Mouse (Mus musculus) left cerebral cortex, adult 18-20 months (tissue): Measurements from ENCODE around the gene Olfr834. TPM values are rescaled to one million over a fixed set of nuclear protein-coding genes. Genes with fewer than 3 reads are reported as not detected.

Experiments used
- DNase-seq, 2 experiments: peaks; one replicate each; pipeline ENCODE4 v3.0.0; 2021 to 2022; ENCODE audit warnings: low spot score in 2 of 2, mixed read lengths in 1 of 2
- long read RNA-seq, 2 experiments: library from polyadenylated mRNA; stranded (forward); transcript quantifications; one replicate each; pipeline ENCODE4 v2.0.0; 2021
- total RNA-seq, 2 experiments: library from RNA; stranded (reverse); gene quantifications; 2 replicates each; pipeline ENCODE4 v1.2.3; 2021

The Olfr834 gene
- total RNA-seq, result not detected
- long read RNA-seq, experiment 1, result 0 reads
- long read RNA-seq, experiment 2, result 0 reads

- no peak for DNase-seq
Observed at GRCm38 (mm10) chr9:18987690-18988089, at the start of gene Olfr834. Gene Olfr834 (plus strand): TSS chr9:18987990.

- no peak for DNase-seq
Observed at GRCm38 (mm10) chr9:18962021-18962420, 25.8 kb upstream of the Olfr834 start.

GRCm38 (mm10) chr9:19032435-19032834, 44.6 kb downstream of the Olfr834 start, which contains the start of gene Olfr835:
Gene Olfr835 (plus strand): TSS chr9:19032735.
- DNase-seq, result no peak

Other genes with a start within 250 kb of the Olfr834 start
- gene Olfr24, start 224.0 kb upstream of the Olfr834 start, total RNA-seq, result not detected
- gene Olfr828, start 168.5 kb upstream of the Olfr834 start, total RNA-seq, result not detected
- gene Olfr829, start 133.1 kb upstream of the Olfr834 start, total RNA-seq, result not detected
- not detected for gene Olfr830, start 113.3 kb upstream of the Olfr834 start, total RNA-seq
- not detected for gene Olfr832, start 50.9 kb upstream of the Olfr834 start, total RNA-seq
- not detected for gene Olfr835, start 44.7 kb downstream of the Olfr834 start, total RNA-seq
- not detected for gene Olfr836, start 132.4 kb downstream of the Olfr834 start, total RNA-seq
- not detected for gene Olfr837, start 148.3 kb downstream of the Olfr834 start, total RNA-seq
- gene Olfr839-ps1, start 189.3 kb downstream of the Olfr834 start, total RNA-seq, result under 1 TPM; 0.05 to 0.12 TPM